Mouse (Mus musculus) brain, embryonic 18.5 days (tissue): ENCODE measurements around the gene Col16a1.

Experiments
- DNase-seq: peaks from one replicate; pipeline ENCODE4 v3.0.0-alpha.2; 2012; ENCODE audit warnings: low read depth, low spot score

Gene Col16a1

DNA sequence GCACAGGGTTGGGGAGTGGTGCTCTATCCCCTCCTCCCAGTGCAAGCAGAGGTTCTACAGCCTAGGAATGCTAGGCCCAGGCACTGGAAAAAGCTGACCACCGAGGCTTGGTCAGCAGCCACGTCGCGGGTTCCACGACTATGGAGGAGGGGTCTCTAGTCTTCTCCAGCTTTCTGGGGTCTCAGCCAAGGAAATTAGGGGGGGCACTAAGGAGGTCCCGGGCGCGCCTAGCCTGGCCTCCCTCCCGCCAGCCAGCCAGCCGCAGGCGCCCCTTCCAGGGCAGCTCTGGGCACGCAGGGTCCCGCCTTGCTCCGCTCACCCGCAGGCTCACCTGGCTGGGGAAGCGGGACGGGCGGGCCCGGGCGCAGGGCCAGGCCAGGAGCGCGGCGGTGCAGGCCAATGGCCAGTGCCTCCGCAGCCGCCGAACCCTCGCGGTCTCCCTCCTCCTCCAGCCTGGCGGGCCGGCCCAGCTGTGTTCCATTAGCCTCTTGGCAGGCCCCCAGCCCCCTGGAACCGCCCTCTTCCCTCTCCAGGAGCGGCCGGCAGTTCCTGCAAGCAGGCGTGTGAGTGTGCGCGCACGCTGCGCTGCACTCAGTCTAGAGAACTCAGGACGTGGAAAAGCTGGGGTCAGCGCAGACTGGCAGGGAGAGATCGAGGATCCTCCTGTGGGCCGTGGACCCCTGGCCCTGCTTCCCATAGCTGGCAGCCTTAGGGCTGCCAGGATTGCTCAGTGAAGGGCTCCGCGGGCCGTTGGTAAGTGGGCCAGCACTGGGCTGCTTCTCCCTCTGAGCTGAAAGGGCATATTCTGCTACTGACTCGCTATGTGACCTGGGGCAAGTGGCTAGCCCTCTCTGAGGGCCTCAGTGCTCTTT, at the start of gene Col16a1:
Gene Col16a1, plus strand, starts transcription at position 510 of the 872 bp plus-strand sequence.
- no peak for DNase-seq

DNA sequence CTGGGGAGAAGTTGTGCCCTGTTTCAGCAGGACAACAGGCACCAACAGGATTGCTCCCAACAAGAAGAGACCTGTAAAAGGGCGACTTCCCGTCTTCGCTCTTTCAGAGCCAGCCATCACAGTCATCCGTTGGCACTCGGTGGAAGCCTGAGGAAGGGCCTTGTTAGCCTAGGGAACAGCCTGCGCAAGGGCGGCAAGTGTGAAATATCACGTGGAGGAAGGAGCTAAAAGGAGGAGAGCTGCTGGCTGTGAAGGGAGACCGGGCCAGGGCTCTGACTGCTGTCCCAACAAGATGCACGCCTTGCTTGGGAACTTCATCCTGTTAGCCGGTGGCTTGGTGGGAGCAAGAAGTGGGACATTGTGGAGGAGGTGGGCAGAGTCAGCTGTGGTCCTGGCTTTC, 49.5 kb upstream of the Col16a1 start:
- no peak for DNase-seq

DNA sequence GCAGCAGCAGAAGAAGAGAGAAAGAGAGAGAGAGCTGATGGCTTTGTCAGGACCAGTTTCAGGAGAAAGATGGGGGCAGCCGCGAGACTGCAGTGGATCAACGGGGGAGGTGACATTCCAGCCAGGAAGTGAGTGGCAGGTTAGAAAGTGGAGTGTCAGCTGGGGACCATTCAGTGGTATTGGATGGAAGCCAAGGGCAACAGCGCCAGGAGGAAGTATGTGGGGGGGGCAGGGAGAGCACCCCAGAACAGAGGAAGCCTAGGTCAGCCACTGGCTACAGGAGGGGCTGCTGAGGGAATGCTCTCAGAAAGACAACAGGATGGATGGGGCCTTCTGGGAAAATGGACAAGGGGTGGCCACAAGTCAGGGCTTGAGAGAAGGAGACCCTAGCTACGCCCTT, 45.9 kb upstream of the Col16a1 start:
- no peak for DNase-seq

DNA sequence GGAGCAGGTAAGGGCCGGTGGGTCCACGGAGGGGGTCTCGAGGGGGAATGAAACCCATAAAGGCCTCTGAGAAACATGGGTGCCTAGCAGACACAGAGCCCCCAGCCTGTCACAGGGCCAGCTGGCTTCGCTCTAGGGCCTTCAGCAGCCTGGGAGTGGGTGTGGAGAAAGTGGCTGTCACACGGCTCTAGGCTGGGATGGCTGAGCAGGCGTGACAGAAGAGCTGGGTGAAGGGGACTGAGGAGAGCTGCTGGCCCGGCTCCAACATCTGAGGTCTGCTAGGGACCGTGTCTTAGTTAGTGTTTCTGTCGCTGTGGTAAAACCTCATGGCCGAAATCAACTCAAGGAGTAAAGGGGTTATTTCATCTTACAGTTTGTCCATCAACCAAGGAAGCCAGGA, 45.5 kb upstream of the Col16a1 start:
- no peak for DNase-seq

- no peak for DNase-seq
These were observed 42.0 kb upstream of the Col16a1 start for GRCm38 (mm10) chr4:130005593-130005992.

GRCm38 (mm10) chr4:130006533-130006932, 41.1 kb upstream of the Col16a1 start:
- no peak for DNase-seq

- no peak for DNase-seq
These were observed 38.6 kb upstream of the Col16a1 start for GRCm38 (mm10) chr4:130009043-130009442.

- DNase-seq: no peak
These were observed 36.9 kb upstream of the Col16a1 start for GRCm38 (mm10) chr4:130010723-130011122.

- no peak for DNase-seq
These were observed 35.4 kb upstream of the Col16a1 start for GRCm38 (mm10) chr4:130012234-130012633.

DNA sequence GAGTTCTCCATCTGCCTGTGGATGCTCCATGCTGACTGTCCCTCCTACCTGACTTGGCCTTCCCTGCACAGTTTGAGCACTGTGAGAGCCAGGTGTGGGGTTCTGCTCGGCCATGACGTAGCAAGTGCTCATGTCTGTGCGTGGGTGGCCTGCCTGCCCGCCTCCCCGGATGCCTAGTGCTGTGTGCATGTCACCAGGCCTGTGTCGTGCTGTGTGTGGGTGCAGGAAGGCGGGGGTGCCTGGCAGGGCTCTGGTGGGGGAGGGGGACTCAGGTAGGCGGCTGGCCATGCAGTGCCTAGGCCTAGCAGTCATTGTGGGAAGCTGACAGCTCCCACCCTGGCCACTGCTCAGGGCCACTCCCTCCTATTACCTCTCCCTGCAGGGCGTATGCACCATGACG, 34.5 kb upstream of the Col16a1 start:
- no peak for DNase-seq

DNA sequence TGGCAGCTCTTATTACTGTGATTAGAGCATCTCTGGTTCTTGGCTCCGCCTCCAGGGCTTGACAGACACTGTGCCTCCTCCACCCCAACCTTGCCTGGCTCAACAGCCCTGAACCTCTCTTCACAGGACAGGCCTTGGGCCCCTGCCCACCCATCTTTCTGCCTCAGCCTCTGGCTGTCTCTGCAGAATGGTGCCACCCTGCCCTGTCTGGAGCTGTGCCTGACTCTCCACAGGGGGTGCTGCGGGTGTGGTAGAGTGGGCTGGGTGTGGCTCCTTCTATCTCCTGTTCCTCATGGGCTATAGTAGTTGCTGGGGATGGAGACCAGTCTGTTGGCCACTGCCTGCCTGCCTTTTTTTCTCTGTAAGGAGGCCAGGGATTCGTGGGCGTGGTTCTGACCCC, 31.6 kb upstream of the Col16a1 start:
- no peak for DNase-seq

DNA sequence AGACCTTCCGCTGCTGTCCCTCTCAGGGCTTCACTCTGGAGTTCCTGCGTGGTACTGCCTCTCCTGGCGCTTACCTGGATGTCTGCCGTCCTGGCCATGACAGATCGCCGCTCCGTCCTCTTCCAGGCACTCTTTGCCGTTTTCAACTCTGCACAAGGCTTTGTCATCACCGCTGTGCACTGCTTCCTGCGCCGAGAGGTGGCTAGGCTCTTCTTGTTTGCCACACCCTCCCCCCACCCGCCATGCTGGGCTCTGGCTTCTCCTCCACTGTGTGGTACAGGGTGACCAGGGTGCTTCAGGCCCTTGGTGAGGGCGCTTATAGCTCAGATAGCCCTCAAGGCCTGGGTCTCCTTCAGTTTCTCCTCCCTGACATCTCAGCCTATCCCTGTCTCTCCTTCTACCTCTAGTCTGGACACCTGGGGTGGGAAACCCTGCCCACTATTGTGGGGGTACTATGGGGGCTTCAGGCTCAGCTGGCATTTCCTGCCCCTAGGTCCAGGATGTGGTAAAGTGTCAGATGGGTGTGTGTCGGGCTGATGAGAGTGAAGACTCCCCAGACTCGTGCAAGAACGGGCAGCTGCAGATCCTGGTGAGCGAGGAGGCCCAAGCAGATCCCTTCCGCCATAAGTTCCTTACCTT, 30.5 kb upstream of the Col16a1 start:
- DNase-seq: no peak

- no peak for DNase-seq
These were observed 24.7 kb upstream of the Col16a1 start for GRCm38 (mm10) chr4:130022952-130023351.

- no peak for DNase-seq
These were observed 24.0 kb upstream of the Col16a1 start for GRCm38 (mm10) chr4:130023511-130024231.

- no peak for DNase-seq
These were observed 22.1 kb upstream of the Col16a1 start for GRCm38 (mm10) chr4:130025544-130025943.

DNA sequence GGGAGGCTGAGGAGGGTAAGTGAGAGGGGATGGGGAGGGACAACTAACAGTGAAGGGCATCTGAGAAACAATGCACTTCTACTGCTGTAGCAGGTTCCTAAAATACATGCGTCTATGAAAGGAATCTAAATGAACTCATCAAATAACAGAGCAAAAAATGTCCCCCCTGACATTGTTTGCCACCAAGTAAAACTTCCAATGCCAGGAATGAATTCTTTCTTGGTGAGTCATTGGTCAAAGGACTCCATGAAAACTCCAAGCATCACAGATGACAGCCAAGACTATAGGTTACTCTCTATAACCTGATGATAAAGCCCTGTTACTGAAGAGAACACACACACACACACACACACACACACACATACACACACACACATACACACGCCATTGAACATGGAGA, 16.5 kb upstream of the Col16a1 start:
- no peak for DNase-seq

GRCm38 (mm10) chr4:130033496-130033895, 14.1 kb upstream of the Col16a1 start:
- DNase-seq: no peak

GRCm38 (mm10) chr4:130036112-130036511, 11.5 kb upstream of the Col16a1 start:
- DNase-seq: no peak

DNA sequence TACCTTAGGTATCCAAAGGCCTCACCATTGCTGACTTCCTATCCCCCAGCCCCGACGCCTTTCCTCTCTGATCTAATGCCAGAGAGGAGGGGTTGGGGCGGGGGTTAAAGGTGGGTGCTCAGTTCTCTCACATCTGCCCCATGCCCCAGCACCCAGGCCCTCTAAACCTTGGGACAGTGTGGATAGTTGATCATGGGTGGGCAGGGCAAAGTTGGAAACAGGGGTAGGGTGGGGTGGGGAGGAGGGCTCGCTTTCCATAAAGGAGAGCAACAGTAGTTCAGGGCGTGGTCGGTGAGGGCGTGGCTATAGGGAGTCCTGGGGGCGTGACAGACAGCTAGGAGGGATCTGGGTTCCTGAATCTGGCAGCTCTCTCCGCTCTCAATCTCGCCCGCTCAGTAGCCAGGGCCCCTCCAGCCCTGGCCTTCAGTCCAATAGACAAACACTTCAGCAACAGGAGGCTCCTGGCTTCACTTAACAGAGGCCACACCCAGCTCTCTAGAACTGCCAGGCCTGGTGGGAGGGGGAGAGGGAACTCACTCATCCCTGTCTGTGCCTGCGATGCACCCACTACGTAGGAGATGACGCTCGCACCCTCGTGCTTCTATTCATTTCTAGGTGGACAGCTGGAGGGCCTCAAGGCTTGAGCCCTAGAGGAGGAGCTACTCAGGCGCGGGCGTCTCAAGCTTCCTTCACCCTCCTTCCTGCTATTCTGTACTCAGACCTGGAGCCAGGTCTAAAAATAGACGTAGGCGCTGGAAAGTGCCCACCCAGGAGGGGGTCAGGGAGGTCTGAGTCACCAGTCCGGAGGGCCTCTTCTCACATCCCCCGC, 10.9 kb upstream of the Col16a1 start:
- DNase-seq: no peak

- DNase-seq: no peak
These were observed 8.3 kb upstream of the Col16a1 start for GRCm38 (mm10) chr4:130039351-130039750.

DNA sequence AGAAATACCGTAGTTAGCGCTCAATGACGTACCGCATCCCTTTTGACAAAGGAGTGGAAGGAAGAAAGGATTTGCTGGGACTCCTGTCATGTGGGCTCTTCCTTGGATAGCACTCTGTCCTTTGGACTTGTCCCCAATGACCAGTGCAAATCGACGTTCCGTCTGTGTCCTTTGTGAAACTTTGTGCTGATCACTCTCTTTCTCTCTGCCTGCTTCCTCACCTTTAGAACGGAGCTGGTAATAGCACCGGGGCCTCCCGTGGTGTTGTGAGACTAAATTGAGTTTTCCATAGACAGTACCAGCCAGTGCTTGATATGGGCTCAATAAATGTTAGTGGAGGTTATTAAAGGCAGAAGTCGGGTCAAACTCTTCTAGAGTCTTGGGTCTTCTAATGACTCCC, 6.6 kb upstream of the Col16a1 start:
- DNase-seq: no peak

DNA sequence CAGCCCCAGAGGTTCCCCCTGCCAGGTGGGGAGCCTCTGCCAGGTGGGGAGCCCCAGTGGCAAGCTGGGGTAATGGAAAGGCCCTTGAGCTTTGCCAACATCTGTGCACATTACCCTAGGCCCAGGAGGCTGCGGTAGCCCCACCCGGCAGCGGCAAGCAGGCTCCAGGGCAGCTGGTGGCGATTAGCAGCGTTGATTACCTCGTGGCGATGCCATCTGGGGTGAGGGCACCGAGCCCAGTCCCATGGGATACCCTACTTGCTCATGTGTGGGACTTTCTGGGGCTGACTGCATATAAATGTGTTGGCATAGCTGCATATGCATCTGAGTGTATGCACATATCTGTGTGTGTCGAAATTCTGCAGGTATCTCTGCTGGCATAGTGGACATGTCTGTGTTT, 3.4 kb upstream of the Col16a1 start:
- DNase-seq: no peak
